Mouse (Mus musculus) MEL (cell line): Measurements from ENCODE around the gene Zc3h6. TPM values are rescaled to one million over a fixed set of nuclear protein-coding genes. Genes with fewer than 3 reads are reported as not detected.

ENCODE experiments used
- DNase-seq: peaks from one replicate; pipeline ENCODE4 v3.0.0; 2011; ENCODE audit warnings: low read depth, low spot score
- H3K27ac ChIP-seq: 2 replicates; pipeline ENCODE4 v1.5.1; 2012; ENCODE audit warnings: low read depth, mild to moderate bottlenecking, control low read depth, low read length, moderate library complexity; ENCODE audit not compliant: control insufficient read depth
- H3K27me3 ChIP-seq, 2 experiments: fragments of 150-350 bp in 1 of 2; sonication (generic) in 1 of 2; 2 replicates each; pipeline ENCODE4 v1.6.1; 2012; ENCODE audit warnings: low read length in 2 of 2, mild to moderate bottlenecking in 2 of 2, improper control_type of control experiment in 1 of 2, moderate library complexity in 1 of 2; ENCODE audit not compliant: insufficient read depth in 2 of 2, control insufficient read depth in 1 of 2
- H3K36me3 ChIP-seq, 2 experiments: 2 replicates each; pipeline ENCODE4 v1.6.1; 2012 to 2014; ENCODE audit warnings: low read length in 2 of 2, improper control_type of control experiment in 1 of 2, inconsistent platforms in 1 of 2, mild to moderate bottlenecking in 1 of 2; ENCODE audit not compliant: insufficient read depth in 2 of 2, control insufficient read depth in 1 of 2
- H3K4me1 ChIP-seq, 2 experiments: fragments of 150-350 bp in 1 of 2; sonication (generic) in 1 of 2; 2 replicates each; pipeline ENCODE4 v1.6.1; 2012; ENCODE audit warnings: low read length in 2 of 2, improper control_type of control experiment in 1 of 2, mild to moderate bottlenecking in 1 of 2; ENCODE audit not compliant: insufficient read depth in 2 of 2, control insufficient read depth in 1 of 2
- H3K4me3 ChIP-seq, 2 experiments: fragments of 150-350 bp in 1 of 2; sonication (generic) in 1 of 2; 2 replicates each; pipeline ENCODE4 v1.5.1; 2012; ENCODE audit warnings: low read depth in 2 of 2, low read length in 2 of 2, mild to moderate bottlenecking in 2 of 2, moderate library complexity in 2 of 2, control low read depth in 1 of 2, improper control_type of control experiment in 1 of 2; ENCODE audit not compliant: control insufficient read depth in 1 of 2, insufficient read depth in 1 of 2
- H3K79me2 ChIP-seq: 2 replicates; pipeline ENCODE4 v1.6.1; 2012; ENCODE audit warnings: mild to moderate bottlenecking, low read length, moderate library complexity; ENCODE audit not compliant: control insufficient read depth, poor library complexity, insufficient read depth
- H3K9ac ChIP-seq: 2 replicates; pipeline ENCODE4 v1.6.1; 2012; ENCODE audit warnings: low read depth, mild to moderate bottlenecking, control low read depth, low read length, moderate library complexity; ENCODE audit not compliant: control insufficient read depth, poor library complexity, severe bottlenecking
- H3K9me3 ChIP-seq: fragments of 150-350 bp; sonication (generic); replicated peaks from 2 replicates; pipeline ENCODE4 v1.6.1; 2012; ENCODE audit warnings: mild to moderate bottlenecking, low read length, improper control_type of control experiment, moderate library complexity; ENCODE audit not compliant: insufficient read depth
- BHLHE40 ChIP-seq: IDR thresholded peaks from 2 replicates; pipeline ENCODE4 v1.6.1; 2012; ENCODE audit warnings: low read depth, mild to moderate bottlenecking, inconsistent platforms, low read length, improper control_type of control experiment, borderline replicate concordance
- CHD1 ChIP-seq: IDR thresholded peaks from 2 replicates; pipeline ENCODE4 v1.6.1; 2012; ENCODE audit warnings: low read depth, mild to moderate bottlenecking, inconsistent platforms, low read length, improper control_type of control experiment
- CTCF ChIP-seq, 3 experiments: IDR thresholded peaks in 2 of 3; conservative IDR thresholded peaks in 1 of 3; 2 replicates each; pipeline ENCODE4 v1.5.1; 2011 to 2012; ENCODE audit warnings: low read length in 3 of 3, low read depth in 2 of 3, mild to moderate bottlenecking in 2 of 3, improper control_type of control experiment in 1 of 3, inconsistent platforms in 1 of 3, mixed read lengths in 1 of 3, moderate library complexity in 1 of 3; ENCODE audit not compliant: control insufficient read depth in 1 of 3, insufficient read depth in 1 of 3, poor library complexity in 1 of 3, severe bottlenecking in 1 of 3
- E2F4 ChIP-seq: IDR thresholded peaks from 2 replicates; pipeline ENCODE4 v1.6.1; 2011; ENCODE audit warnings: low read depth, low read length, improper control_type of control experiment, borderline replicate concordance
- EP300 ChIP-seq, 2 experiments: IDR thresholded peaks; 2 replicates each; pipeline ENCODE4 v1.6.1; 2011; ENCODE audit warnings: improper control_type of control experiment in 2 of 2, low read length in 2 of 2, low read depth in 1 of 2, mild to moderate bottlenecking in 1 of 2
- GABPA ChIP-seq: IDR thresholded peaks from 2 replicates; pipeline ENCODE4 v1.6.1; 2012; ENCODE audit warnings: low read depth, mild to moderate bottlenecking, inconsistent platforms, low read length, improper control_type of control experiment, moderate library complexity
- GATA1 ChIP-seq: IDR thresholded peaks from 2 replicates; pipeline ENCODE4 v1.6.1; 2011; ENCODE audit warnings: low read depth, low read length, improper control_type of control experiment
- JUND ChIP-seq: IDR thresholded peaks from 2 replicates; pipeline ENCODE4 v1.6.1; 2011; ENCODE audit warnings: low read depth, mild to moderate bottlenecking, improper control_type of control experiment, low read length
- MAX ChIP-seq: IDR thresholded peaks from 2 replicates; pipeline ENCODE4 v1.6.1; 2011; ENCODE audit warnings: low read length, improper control_type of control experiment
- MAZ ChIP-seq: IDR thresholded peaks from 2 replicates; pipeline ENCODE4 v1.6.1; 2012; ENCODE audit warnings: low read depth, mild to moderate bottlenecking, inconsistent platforms, low read length, improper control_type of control experiment
- MXI1 ChIP-seq: IDR thresholded peaks from 2 replicates; pipeline ENCODE4 v1.6.1; 2011; ENCODE audit warnings: mild to moderate bottlenecking, low read depth, low read length, improper control_type of control experiment
- MYB ChIP-seq: IDR thresholded peaks from 2 replicates; pipeline ENCODE4 v1.6.1; 2011; ENCODE audit warnings: mild to moderate bottlenecking, low read depth, low read length, improper control_type of control experiment
- POLR2A ChIP-seq, 2 experiments: IDR thresholded peaks; 2 replicates each; pipeline ENCODE4 v1.6.1; 2011 to 2012; ENCODE audit warnings: low read length in 2 of 2, mild to moderate bottlenecking in 2 of 2, control low read depth in 1 of 2, improper control_type of control experiment in 1 of 2, low read depth in 1 of 2, moderate library complexity in 1 of 2; ENCODE audit not compliant: control insufficient read depth in 1 of 2, insufficient read depth in 1 of 2, poor library complexity in 1 of 2
- POLR2AphosphoS2 ChIP-seq: IDR thresholded peaks from 2 replicates; pipeline ENCODE4 v1.6.1; 2011; ENCODE audit warnings: low read length, improper control_type of control experiment
- RAD21 ChIP-seq: IDR thresholded peaks from 2 replicates; pipeline ENCODE4 v1.6.1; 2011; ENCODE audit warnings: mild to moderate bottlenecking, low read depth, low read length, improper control_type of control experiment
- RCOR1 ChIP-seq: IDR thresholded peaks from 2 replicates; pipeline ENCODE4 v1.6.1; 2012; ENCODE audit warnings: low read depth, mild to moderate bottlenecking, inconsistent platforms, low read length, improper control_type of control experiment
- SMC3 ChIP-seq: IDR thresholded peaks from 2 replicates; pipeline ENCODE4 v1.6.1; 2011; ENCODE audit warnings: low read depth, low read length, improper control_type of control experiment
- TAL1 ChIP-seq: IDR thresholded peaks from 2 replicates; pipeline ENCODE4 v1.6.1; 2012; ENCODE audit warnings: mild to moderate bottlenecking, inconsistent platforms, low read length, moderate library complexity, mixed read lengths
- ZC3H11A ChIP-seq: IDR thresholded peaks from 2 replicates; pipeline ENCODE4 v1.6.1; 2012; ENCODE audit warnings: low read depth, mild to moderate bottlenecking, inconsistent platforms, low read length, improper control_type of control experiment
- ZMIZ1 ChIP-seq: IDR thresholded peaks from 2 replicates; pipeline ENCODE4 v1.6.1; 2012; ENCODE audit warnings: low read depth, mild to moderate bottlenecking, inconsistent platforms, low read length, improper control_type of control experiment, moderate library complexity
- polyA plus RNA-seq, 2 experiments: library from polyadenylated mRNA; stranded (reverse) in 1 of 2; unstranded in 1 of 2; fragments of >175 nt in 1 of 2; fragments of >200 nt in 1 of 2; gene quantifications; 2 replicates each; pipeline versions ENCODE4 v1.2.1 to v1.2.4; 2012; ENCODE audit warnings: low replicate concordance in 2 of 2, low read depth in 1 of 2; ENCODE audit not compliant: insufficient read length in 2 of 2, insufficient read depth in 1 of 2, missing spikeins in 1 of 2
- total RNA-seq: library from RNA; depleted of rRNA; stranded (reverse); fragments of 300-350 nt; gene quantifications from 2 replicates; pipeline ENCODE4 v1.2.3, GENCODE M21; 2012

The Zc3h6 gene
- total and polyA plus RNA-seq, 3 experiments: 0.69 to 1.4 TPM; not detected in 1

DNA sequence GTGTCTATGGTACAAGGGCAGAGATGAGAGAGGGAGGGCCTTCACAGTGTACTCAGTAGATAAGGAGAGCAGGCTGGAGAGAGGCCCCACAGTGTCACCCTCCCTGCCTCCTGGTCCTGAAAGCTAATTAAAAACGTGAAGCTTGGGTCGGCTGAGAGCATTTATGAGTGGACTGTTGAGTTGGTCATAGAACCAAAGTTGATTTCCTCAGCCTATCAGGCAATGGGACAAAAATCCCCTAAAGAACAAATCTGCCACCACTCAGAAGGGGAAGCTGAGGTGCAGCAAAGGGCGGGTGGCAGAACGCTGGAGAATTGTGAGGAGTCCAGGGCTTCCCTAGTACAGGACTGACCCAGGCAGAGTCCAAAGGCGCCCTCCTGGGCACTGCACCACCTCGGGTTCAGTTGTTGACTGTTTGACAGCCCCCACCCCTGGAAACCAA is 90.7 kb downstream of the Zc3h6 start:
- Histone ChIP-seq H3K9ac (no peak overlapping the region), H3K27me3 (peaks cover 4 to 5% of the 10 kb centered on the region in 2 experiments), H3K4me3 (no peak overlapping the region), H3K27ac (no peak overlapping the region), H3K4me1 (no peaks in the 10 kb centered on the region), H3K36me3 (no peaks in the 10 kb centered on the region), H3K79me2 (no peaks in the 10 kb centered on the region), H3K9me3 (no peaks in the 10 kb centered on the region)
- no peak for DNase-seq
- TF ChIP-seq CHD1 (no peak), ZMIZ1 (no peak), SMC3 (no peak), MYB (no peak), E2F4 (no peak), GABPA (no peak), RCOR1 (no peak), EP300 (IDR thresholded peaks at IDR 0.05; ENCODE audit: low read depth in 1 of 2, low read length in 2 of 2) (no peak), MAX (no peak), ZC3H11A (no peak), JUND (no peak), TAL1 (no peak), MAZ (no peak), GATA1 (no peak), POLR2AphosphoS2 (no peak), RAD21 (no peak), BHLHE40 (no peak), POLR2A (IDR thresholded peaks at IDR 0.05; ENCODE audit: control insufficient read depth in 1 of 2, insufficient read depth in 1 of 2, low read depth in 1 of 2, low read length in 2 of 2, poor library complexity in 1 of 2) (no peak)

- Histone ChIP-seq H3K9me3 (no peaks in the 10 kb centered on the region), H3K9ac (no peak overlapping the region), H3K4me3 (no peak overlapping the region), H3K36me3 (no peaks in the 10 kb centered on the region), H3K4me1 (no peaks in the 10 kb centered on the region), H3K27me3 (peaks cover 4 to 5% of the 10 kb centered on the region in 2 experiments), H3K27ac (no peak overlapping the region)
- no peak for DNase-seq
- TF ChIP-seq RAD21 (no peak), CTCF (IDR thresholded peaks at IDR 0.05 in 2 of 3, conservative IDR thresholded peaks at IDR 0.05 in 1 of 3; ENCODE audit: control insufficient read depth in 1 of 3, insufficient read depth in 1 of 3, low read depth in 2 of 3, low read length in 3 of 3, poor library complexity in 1 of 3, severe bottlenecking in 1 of 3) (no peak), MXI1 (no peak), RCOR1 (no peak)
- TF ChIP-seq, all 39 proteins: peak for 0
- peaks cover 4% of the 10 kb centered on the region; the same call in 1 of the 2 replicates for H3K79me2 ChIP-seq
Measured at GRCm38 (mm10) chr2:129061456-129062059, 94.4 kb downstream of the Zc3h6 start.
